24 mouse cellular contexts compared by ENCODE assay signal in genomic region chr3:33360030-33360429, GRCm38 (mm10).
"Had no signal": no experiment of that assay in that cellular context is flagged by ENCODE, and none has a peak within 500 bp of the region (broad histone marks: within the 10 kb centered on the region; RNA-seq: fewer than 3 reads in every experiment).

No protein-coding gene starts in this region.

- DNase-seq: gastrocnemius, postnatal 10 days; gastrocnemius, postnatal 25 days; heart, adult 18-20 months; heart, postnatal 10 days; heart, postnatal 4 days; kidney, adult 18-20 months; kidney, adult 8-10 months; kidney, postnatal 10 days; kidney, postnatal 25 days; kidney, postnatal 4 days; liver; liver, embryonic 13.5 days had no signal

- H3K27ac ChIP-seq: heart, embryonic 10.5 days; hindbrain, embryonic 10.5 days; hindbrain, embryonic 12.5 days; hindbrain, embryonic 14.5 days; intestine, embryonic 15.5 days; limb, embryonic 10.5 days; limb, embryonic 12.5 days; liver, embryonic 13.5 days; liver, embryonic 15.5 days had no signal

- ATAC-seq: hindbrain, embryonic 16.5 days; inflammation-experienced regulatory T-cells, adult 6 months; intestine, embryonic 15.5 days; intestine, postnatal 0 days had no signal

- H3K4me3 ChIP-seq: heart, embryonic 10.5 days; heart, embryonic 12.5 days; hindbrain, embryonic 10.5 days; hindbrain, embryonic 12.5 days; intestine, embryonic 15.5 days; limb, embryonic 10.5 days; limb, embryonic 12.5 days; liver, embryonic 13.5 days; liver, embryonic 15.5 days had no signal
